Mouse (Mus musculus): ENCODE measurements around the gene H2afy.

The H2afy gene

DNA sequence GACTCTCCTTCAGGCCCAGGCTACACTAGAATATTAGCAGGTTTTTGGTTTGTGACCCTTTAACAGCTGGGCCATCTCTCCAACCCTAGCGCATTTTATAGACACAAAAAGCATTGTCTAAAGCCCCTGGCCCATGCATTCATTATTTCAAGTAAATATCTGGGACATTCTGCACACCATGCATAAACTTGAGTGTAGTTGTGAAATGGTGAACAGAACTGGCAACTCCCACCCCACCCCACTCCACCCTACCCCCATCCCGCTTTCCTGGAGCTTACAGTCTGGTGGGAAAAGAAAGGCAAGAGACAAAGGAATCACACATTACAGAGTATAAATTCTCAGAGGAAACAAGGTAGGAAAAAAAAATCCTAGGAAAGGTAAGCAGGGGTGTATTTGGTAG is at the start of gene H2afy:
Gene H2afy (minus strand): TSS at position 162 of the 400 bp plus-strand sequence.
- DNase-seq (ENCODE audit: extremely low spot score, low read depth, low spot score), result no peak

DNA sequence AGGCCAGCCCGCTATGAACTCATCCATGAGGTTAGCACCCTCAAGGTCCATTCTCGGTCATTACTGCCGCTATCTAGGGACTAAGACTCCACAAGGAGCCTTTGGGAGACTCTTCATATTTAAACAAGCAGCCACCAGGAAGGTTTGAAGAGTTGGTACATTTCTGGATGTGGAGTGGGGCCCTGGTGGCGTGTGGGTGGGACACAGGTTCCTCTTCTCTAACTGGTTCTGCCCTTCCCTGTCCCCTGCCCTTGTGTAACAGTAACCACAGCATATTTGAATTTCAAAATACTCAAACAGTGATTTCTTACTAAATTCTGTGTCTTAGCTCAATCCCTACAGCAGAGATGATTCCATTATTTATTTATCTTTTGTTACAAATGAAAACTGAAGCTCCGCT is 47.5 kb upstream of the H2afy start:
- no peak for DNase-seq (ENCODE audit: extremely low spot score, low read depth, low spot score)

DNA sequence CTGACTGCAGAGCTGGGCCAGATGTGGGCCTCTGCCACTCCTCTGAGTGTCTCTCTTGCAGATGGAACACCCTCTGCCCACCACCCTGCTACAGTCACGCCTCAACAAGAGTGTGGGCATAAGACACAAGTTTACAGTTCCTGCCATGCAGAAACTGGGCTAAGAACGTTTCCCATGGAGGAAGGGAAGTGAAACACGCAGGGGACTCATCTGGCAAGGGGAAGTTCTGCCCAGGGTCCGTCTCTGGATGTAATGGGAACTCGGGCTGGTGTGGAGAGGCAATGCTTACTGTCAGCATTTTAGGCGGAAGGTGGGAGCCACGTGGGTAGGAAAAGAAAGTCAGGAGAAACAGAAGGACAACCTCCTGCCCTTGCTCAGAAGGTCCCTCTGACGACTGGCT is 45.3 kb upstream of the H2afy start:
- DNase-seq (ENCODE audit: extremely low spot score, low read depth, low spot score), result no peak

DNA sequence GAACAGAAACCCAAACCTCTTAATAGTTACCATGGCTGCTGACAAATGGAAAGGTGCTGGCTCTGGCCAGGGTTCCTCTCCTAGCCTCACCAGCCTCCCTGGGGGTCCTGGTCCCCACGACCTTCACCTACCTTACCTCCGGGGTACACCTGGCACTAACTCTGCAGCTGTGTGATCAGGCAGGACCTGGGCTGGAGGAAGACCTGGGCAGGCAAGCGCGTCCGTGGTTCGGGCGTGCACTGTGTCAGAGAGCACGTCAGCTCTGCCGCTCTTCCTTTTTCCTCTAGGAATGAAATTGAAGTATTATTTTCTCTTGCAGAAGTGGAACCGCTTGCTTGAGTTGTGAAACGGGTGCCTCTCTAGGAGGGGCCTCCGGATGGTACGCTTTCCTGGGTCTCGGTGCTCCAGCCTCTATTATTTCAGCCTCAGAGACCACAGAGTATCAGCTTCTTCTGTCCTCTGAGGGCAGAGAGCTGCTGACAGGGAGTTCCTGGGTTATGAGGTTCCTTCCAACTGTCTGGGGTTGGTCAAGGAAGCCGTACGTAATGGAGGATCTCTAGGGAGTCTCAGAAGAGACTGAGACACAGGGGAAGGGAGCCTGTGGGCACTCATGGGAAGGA is 42.4 kb upstream of the H2afy start, which contains the start of gene Tifab:
Gene Tifab (minus strand): TSS at position 470 of the 620 bp plus-strand sequence.
- no peak for DNase-seq (ENCODE audit: extremely low spot score, low read depth, low spot score)

DNA sequence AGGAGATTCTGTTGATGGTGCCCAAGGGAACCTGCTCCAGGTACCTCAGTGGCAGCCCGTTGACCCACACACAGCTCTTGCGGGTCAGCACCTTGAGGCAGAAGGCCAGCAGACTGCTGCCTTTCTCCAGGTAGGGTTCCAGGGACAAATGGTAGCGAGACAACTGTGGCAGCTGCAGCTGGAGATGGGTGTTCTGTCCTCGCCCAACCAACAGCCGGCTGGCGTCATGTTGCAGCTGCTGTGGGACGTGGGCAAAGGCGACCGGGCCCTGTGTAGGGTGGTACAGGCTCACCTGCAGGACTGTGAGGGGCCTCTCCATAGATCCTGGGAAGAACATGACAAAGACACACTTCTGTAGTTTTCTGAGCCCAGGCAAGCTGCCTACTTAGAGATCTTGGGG is 40.1 kb upstream of the H2afy start:
- DNase-seq (ENCODE audit: extremely low spot score, low read depth, low spot score), result no peak

DNA sequence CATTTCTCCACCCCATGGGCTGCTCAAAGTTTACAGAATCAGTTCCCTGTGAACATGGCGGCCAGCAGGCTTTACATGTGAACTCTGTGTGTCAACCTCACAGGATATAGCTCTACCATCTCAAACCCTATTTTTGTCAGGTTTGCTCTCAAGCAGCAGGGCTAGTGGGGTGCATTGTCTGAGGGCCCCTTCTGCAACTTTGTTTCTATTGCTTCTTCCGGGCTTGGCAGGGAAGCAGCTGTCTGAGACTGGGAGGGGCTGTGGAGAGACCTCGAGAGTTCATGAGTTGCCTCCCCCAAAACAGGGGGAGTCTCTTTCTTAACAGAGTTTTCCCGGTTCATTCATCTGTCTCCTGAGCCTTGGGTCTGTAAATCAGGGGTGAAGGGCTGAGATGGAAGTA is 39.7 kb upstream of the H2afy start:
- DNase-seq (ENCODE audit: extremely low spot score, low read depth, low spot score), result no peak

DNA sequence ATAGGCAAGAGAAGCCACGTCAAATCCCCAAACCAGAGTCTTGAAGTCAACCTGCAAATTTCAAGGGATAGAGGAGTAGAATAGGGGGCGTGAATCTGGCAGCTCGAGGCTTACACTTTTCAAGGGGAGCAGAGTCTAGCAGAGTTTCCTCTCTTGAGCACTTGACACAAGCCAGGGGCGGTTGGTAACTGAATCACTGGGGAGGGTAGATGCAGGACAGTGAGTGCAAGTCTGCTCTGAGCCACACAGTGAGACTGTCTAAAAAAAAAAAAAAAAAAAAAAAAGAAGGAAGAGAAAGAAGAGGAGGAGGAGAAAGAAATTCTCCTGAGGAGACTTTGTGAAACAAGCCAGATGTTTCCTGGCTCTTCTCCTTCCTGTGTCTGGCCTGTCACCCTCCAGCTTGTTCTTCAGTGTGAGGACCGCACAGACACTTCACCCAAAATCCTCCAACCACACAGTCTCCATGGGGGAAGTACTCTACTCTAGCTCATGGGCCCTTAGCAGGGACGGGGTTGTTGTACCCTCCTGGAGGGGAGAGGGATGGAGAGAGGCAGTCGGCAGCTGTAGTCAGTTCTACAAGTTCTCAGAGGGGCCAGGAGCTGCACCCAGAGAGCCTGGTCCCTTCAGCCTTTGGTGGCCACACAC is 36.9 kb upstream of the H2afy start:
- no peak for DNase-seq (ENCODE audit: extremely low spot score, low read depth, low spot score)

DNA sequence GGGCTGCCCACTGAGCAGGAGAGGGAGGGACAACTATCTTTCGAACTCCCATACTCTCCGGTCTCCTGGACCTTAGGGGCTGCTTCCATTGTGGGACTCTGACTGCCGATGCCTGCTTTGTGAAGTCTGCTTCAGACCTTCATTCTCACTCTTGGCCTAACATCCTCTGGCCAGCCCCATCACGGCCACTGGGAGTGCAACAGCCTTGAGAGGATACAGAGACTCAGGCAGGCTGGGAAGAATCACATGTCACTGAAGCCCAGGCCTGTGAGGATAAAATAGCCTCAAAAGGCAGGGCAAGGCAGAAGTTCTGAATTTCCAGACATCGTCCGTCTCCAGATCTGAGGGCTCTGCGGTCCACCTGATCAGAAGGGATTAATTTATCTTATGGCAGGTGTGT is 35.9 kb upstream of the H2afy start:
- DNase-seq (ENCODE audit: extremely low spot score, low read depth, low spot score), result no peak

DNA sequence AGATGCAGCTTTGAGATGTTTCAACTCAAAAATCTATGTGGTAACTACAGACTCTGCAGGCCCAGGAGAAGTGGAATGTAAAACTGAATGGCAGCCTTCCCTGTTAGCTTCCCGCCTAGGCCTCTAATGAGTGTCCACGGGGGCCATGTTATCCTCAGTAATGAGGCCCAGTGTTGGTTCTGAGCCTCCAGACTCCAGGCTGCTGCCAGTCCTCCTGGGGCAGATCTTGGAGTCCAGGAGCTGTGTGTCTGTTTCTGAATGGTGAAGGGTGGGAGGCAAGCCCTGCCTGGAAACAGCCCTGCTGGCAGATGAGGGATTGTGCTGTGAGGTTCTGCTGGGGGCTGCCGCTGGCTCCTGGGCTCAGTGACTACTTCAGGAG is 32.2 kb upstream of the H2afy start:
- DNase-seq (ENCODE audit: extremely low spot score, low read depth, low spot score), result no peak

DNA sequence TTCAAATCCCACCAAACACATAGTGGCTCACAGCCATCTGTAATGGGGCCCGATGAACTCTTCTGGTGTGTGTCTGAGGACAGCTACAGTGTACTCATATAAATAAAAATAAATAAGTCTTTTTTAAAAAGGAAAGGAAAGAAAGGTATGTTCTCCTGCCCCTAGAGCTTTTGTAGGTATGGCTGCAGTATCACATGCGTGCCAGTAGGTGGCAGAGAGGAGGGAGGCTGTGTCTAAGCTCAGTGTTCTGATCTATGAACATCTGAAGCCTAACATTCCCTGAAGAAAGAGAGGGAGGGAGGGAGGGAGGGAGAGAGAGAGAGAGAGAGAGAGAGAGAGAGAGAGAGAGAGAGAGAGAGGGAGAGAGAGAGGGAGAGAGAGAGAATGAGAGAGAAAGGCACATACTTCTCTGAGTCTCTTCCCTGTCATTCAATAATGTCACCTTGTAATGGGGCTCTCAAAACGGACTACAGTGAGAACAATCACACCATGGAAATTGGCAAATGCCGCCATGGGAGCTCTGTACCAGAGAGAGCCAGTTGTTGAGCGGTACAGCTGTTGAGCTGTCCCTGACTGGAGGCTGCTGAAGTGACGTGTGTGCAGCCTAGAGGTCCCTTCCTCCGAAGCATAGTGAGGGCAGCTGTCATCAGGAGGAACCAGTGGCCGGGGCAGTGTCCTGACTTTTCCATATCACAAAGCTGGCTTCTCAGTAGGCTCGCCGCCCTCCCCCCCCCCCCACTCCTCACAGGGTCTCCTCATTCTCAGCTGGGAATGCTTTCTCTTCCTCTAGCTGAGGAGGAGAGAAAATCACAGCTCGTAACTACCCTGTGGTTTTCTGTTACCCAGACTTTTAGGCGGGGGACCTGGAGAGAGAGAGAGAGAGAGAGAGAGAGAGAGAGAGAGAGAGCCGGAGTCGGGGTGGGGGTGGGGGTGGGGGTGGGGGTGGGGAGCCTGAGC is 31.6 kb upstream of the H2afy start:
- DNase-seq (ENCODE audit: extremely low spot score, low read depth, low spot score), result no peak

DNA sequence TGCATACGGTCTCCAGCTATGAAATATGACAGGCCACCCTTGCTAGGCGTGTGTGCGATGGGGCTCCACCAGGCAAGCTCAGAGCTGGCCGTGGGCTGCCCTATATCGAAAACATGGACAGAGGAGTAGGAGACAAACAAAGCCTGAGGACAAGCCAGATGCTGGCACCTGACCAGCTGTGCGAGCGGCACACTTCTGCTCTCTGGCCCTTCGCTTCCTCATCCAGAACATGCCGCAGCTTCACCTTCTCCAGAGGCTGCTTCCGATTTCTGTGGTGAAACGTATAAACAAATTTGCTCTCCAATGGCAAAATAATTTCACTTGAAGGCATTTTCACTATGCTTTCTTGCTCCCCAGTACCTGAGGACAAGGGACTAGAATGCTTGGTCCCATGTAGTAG is 29.4 kb upstream of the H2afy start:
- no peak for DNase-seq (ENCODE audit: extremely low spot score, low read depth, low spot score)

DNA sequence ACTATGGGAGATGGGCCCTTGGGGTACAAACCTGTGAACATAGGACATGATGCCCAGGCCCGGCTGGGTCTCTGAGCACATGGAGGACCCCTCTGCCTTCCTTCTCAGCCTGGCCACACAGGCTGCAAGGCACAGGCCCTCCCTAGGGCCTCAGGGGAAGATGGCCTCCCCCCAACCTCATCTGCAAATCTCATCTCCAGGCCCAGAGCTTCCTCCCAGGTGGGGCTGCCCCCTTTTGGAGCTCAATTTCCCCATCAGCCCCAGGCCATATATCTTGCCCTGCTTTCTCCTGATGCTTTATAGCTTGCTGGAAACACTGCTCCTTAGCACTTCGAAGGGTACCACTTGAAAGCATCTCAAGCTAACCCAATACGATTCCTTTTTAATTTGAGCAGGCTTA is 28.2 kb upstream of the H2afy start:
- no peak for DNase-seq (ENCODE audit: extremely low spot score, low read depth, low spot score)

DNA sequence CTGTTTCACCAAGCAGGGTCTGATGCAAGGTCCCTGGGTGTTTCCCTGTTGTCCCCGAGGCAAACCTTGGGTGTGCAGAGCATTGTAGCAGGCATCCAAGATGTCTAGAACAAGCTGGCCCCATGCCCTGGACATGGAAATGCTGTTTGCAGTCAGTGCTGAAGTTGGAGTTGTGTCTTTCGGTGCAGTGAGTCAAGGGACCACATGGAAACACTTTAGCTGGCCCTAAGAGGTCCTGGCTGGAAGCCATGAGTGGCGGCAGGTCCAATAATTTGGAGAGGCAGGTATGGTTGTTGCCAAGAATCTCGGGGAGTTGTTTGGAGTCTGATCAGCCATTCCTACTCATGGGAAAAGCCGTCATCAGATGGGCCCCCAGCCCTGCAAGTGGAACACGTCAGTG is 27.6 kb upstream of the H2afy start:
- no peak for DNase-seq (ENCODE audit: extremely low spot score, low read depth, low spot score)

DNA sequence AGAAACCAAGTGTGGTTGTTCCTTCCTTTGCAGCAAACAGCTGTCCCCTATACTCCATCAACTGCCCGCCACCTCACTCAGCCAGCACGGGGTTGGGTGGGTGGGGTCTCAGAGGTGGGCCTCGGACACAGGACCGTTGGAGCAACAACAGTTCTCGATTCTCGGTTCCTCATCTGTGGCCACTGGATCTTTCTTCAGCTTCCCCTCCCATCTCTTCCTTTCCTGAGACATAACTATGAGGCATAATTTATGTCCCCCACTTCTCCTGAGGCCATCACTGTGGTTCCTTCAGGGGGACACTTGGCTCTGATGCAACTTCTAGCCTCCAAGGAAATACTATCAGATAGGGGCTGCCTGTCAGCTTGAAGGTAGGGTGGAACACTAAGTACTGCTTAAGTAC is 26.7 kb upstream of the H2afy start:
- no peak for DNase-seq (ENCODE audit: extremely low spot score, low read depth, low spot score)

DNA sequence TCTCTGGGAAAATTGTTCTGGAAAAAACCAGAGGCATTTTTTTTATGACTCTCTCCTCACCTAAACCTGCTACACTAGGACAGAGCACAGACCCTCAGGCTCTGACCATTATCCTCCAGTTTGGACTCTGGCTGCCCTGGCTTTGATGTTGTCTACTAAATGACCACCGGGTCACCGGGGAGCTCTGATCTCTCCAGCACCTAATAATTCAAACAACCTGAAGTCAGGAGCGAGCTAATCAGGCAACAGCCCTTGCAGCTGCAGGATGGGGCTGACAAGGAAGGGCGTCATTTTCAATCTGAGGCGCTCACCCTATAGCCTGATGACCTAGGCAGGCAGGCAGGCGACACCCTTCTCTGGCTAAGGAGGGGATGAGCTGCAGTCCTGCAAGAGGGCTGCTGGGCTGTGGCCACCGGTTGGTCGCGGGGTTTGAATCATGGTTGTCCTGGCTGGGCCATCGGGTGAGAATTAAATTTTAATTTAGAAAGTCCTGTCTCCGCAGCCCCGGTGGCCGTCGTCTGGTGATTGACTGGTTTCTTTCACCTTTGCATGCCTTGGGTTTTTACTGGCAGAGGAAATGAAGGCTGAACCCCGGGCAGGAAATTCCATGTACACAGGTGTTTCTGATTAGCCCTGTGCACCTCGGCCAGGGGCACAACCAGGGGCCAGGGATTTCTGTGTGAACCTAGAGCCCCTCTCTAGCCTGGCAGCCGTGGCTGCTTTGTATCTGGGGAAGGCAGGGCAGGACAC is 23.6 kb upstream of the H2afy start:
- DNase-seq (ENCODE audit: extremely low spot score, low read depth, low spot score), result peak; percentile 95

DNA sequence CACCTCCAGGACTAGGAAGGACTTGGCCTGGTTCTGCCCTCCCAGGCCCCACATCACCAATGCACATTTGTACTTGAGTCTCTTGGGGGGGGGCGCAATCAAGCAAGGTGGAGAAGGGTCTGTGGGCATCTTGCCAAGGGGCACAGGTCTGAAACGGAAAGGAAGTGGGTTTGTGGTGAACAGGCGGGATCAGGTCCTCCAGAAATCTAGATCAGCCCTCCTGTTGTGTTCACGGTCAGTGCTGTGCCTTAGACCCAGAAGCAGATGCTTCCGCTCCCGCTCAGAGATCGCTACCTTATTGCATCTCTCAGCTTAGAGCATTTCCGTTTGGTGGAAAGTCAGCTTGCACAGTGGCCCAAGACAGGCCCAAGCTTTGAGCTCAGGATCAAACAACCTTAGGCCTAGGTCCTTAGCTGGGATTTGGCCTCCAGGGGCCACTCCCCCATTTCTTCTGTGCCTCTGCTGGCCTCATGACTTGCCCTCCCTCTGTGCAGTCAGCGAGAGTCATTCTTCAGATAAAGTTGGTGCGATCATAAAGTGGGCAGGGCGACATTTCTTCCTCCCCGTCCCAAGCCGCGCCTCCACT is 22.9 kb upstream of the H2afy start:
- DNase-seq (ENCODE audit: extremely low spot score, low read depth, low spot score), result no peak

DNA sequence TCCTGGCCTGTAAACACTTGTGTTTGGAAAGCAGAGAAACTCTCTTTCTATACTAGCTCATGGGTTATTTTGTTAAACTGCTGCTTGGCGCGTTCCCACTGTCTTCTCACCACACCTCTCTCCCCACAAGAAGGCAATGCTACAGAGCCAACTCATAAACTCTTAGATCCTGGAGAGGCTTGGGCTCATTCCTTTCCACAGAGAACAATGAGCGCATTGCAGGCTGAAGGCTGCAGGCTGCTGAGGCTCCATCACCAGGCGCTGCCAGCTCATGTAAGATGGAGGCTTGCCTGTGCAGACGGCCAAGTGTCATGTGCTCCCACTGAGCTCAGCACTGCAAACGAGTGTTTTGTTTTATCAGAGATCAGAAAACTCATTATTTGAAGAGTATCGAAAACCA is 19.5 kb upstream of the H2afy start:
- DNase-seq (ENCODE audit: extremely low spot score, low read depth, low spot score), result no peak

DNA sequence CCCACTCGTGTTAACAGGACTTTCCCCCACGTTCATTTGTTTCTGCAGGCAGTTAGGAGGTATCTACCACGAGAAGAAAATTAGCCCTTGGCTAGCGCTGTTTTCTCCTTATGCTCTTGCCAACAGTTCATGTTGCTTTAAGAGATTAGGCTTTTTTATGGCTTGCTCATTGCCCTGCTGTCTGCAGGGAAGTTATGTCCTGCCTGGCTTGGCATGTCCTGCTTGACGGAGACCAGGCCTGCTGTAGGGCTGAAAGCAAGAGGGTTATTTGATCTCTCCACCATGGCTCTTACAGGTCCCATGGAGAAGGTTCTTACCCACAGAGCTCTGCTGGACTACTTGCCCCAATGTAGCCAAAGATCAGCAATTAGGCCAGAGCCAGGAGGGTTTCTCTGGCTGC is 18.9 kb upstream of the H2afy start:
- DNase-seq (ENCODE audit: extremely low spot score, low read depth, low spot score), result no peak

DNA sequence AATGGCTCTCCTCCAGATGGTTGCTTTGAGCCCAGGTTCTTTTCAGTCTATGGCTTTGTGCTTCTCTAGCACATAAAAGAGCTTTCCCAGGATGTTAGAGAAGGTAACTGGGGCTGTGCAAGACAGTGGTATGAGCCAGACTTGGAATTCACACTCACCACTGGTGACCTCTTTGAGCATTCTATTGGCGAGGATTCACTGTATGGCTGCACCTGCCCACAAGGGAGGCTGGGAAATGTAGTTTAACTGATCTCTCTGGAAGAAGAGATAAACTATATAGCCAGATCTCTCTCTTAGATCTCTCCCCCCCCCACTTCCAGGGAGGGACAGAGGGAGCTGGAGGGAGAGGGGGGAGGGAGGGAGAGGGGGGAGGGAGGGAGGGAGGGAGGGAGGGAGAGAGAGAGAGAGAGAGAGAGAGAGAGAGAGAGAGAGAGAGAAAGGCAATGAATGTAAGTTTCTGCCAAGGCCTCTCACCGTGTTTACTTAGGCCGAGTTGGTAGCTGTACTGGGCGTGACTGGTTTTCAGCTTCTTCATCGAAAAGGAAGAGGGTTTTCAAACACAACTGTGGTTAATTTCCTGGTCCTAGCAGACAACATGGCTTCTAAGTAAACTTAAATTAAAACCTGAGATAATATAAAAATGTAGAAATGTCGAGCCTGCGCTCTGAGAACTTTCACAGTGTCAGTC is 16.8 kb upstream of the H2afy start:
- no peak for DNase-seq (ENCODE audit: extremely low spot score, low read depth, low spot score)

All from hindlimb bud, embryonic 11.5 days (tissue).